Mouse (Mus musculus) B cell, adult 2 months (primary cell): ENCODE results near the gene Boc.

Experiments
- DNase-seq, 2 experiments: peaks; one replicate each; pipeline ENCODE4 v3.0.0; 2022

The Boc gene

DNA sequence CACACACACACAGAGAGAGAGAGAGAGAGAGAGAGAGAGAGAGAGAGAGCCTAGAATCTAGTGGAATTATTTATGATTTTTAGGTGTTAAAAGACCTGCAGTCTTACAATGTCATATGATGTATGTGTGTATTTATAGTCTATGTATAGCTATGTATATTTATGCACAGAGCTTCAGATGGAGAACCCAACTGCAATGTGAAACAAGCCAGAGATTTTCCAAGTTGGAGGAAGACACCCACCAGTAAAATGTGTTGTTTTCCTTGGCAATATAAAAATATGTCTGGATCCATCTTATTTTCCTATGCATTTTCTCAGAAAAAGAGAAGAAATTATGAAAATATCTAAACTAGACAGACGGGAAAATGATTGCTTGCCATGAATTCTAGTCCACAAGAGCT is 32.7 kb downstream of the Boc start:
- DNase-seq, result no peak

DNA sequence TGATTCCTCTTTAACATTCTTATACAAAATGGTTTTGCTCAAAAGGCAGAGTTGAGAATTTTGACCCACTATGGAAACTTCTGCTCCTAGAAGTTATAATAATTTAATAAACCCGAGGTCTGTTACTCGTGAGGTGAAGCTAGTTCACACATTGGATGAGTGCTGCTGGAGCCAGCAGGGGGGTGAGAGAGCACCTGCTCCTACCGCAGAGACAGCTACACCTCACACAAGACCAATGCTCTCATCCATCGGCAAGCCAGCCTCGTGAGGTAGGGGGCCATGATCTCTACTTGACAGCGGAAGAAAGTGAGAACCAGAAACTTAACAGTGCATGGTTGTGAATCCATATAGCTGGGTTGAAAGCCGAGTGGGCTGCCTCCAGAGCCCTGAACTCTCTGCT is 35.1 kb downstream of the Boc start:
- no peak for DNase-seq

DNA sequence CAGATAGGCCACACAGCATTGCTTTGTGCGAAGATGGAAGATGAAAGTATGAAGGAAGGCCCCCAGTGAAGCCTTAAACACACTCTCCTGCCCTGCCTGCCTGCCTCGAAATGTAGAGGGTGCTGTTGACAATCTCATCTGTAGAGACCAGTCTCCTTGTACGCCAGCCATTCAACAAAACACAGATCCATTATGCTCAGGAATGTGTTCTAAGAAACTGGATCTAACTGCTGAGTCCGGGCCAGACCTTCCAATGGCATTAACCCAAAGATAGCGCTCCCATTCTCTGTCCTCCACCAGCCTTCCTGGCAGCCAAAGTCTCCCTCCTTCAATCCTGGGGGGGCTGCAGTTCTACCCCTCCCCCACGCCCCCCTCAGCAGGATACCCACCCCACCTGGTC is 42.2 kb downstream of the Boc start:
- no peak for DNase-seq

DNA sequence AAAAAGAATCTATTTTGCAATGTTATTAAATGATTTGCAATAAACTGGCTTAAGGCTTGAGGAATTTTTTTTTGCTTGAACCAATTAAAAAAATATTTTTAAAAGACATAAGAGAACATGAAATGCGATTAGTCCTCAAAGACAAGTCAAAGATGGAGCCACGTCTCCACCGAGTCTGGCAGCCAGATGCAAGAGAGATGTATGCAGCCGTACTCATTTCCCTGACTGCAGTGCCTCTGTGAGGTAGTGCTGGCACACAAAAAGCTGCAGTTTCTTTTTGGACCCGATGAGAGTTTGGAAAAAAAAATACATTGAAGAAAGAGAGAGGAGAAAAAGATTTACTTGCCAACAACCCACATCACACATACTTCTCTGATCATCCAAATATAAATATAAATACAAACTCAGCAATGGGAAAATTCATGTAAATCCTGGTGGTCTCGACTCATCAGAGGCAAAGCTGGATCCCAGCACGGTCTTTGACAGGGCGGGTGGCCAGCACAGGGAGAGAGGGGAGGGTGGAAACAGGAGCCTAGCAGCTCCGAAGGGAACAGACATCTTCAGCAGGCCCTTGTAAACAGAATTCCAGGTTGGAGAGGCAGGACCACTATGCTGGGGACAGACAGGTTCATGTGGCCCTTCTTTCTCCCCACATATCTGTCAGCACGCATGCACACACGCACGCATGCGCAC is 48.0 kb downstream of the Boc start:
- no peak for DNase-seq

DNA sequence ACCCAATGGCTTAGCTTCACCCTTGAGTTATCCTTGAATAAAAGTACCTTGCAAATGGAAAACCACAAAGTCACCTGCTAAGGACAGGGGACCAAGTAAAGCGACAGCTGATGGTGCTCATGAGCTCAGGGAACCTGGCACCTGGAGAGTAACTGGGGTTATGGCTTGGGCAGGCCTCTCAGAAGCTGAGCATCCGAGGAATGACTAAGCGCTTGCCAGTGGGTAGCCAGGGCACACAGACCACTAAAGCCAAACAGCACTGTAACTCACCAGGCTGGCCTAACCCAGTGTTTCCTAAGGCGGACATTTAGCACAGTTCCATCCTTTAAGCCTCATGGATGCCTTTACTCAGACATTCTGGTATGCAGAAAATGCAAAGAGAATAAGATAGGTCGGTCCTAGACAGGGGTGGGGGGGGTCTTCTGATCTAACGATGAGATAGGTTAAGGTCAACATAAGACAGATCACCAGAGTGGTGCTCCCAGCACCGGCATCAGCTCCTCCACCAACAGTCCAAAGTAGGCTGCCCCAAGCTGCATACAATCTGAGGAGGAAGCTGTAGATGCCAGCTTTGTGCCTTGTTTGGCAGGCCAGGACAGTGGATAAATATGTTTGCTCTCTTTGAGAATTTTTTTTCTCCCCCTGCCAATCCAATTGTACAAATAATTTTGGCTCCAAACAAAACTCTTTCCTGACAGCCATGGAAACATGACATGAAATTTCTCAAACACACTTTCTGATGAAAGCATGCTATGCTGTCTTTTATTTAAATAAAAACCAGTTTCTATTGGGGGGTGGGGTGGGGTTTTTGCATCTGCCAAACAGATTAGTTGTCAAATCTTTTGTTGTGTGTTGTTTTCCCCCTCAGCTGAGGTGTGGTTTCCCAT is 49.0 kb downstream of the Boc start:
- no peak for DNase-seq

DNA sequence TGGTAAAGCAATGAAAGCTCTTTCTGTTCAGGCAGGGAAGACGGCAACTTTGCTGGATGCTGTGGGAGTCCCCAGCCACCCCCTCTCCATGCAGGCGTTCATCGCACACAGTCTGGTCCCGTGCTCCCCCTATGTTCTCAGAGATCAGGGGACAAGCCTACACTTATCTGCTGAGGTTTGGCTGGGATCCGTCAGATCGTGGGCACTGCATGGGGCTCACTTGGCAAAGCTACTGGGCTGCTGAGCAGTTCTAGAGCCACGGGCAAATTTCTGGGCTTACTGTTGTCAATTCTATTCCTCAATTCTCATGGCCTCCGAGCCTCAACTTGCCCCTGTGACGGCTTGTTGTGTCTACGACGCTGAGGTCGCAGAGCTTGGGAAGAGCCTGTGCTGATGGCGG is 49.9 kb downstream of the Boc start:
- no peak for DNase-seq

- DNase-seq, result no peak
Observed at GRCm38 (mm10) chr16:44508025-44508424, 50.7 kb downstream of the Boc start.

GRCm38 (mm10) chr16:44507027-44507929 is 51.4 kb downstream of the Boc start:
- DNase-seq, result no peak

GRCm38 (mm10) chr16:44505243-44505642 is 53.5 kb downstream of the Boc start:
- DNase-seq, result no peak

- DNase-seq, result no peak
Observed at GRCm38 (mm10) chr16:44502895-44503575, 55.7 kb downstream of the Boc start.

DNA sequence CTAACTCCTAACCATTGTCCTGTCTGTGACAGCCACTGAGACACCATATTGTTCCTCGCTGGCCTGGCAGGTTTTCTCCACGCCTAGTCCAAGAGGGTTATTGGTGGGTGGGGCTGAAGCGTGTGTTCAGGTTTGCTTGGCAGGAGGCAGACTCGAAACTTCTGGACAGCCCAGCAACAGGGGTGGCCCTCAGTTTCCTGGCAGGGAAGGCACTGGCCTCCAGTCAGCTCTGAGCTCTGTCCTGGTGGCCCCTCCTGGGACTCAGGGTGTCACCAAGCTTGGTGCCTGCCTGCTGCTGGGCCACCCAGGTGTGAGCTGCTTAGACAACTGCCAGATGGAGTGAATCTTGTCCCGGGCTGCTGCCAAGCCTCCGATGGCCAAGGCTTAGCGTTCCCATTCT is 56.4 kb downstream of the Boc start:
- DNase-seq, result no peak

- DNase-seq, result no peak
Observed at GRCm38 (mm10) chr16:44501783-44502182, 56.9 kb downstream of the Boc start.

DNA sequence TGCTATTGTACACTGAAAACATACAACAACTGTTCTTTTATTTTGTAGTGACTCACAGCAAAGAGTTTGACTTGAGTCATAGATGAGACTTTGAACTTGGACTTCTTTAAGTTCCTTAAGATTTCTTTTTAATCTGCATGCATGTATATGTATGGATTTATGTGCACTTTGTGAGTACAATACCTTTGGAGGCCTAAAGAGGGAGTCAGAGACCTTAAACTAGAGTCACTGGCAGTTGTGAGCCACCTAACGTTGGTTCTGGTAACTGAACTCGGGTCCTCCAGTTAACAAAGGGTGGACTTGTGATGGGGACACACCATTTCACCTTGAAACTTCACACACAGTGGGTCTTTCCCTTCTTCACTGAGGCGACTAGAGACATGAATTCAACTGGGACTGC is 60.2 kb downstream of the Boc start:
- DNase-seq, result no peak

- DNase-seq, result no peak
Observed at GRCm38 (mm10) chr16:44496971-44497464, 61.7 kb downstream of the Boc start.

DNA sequence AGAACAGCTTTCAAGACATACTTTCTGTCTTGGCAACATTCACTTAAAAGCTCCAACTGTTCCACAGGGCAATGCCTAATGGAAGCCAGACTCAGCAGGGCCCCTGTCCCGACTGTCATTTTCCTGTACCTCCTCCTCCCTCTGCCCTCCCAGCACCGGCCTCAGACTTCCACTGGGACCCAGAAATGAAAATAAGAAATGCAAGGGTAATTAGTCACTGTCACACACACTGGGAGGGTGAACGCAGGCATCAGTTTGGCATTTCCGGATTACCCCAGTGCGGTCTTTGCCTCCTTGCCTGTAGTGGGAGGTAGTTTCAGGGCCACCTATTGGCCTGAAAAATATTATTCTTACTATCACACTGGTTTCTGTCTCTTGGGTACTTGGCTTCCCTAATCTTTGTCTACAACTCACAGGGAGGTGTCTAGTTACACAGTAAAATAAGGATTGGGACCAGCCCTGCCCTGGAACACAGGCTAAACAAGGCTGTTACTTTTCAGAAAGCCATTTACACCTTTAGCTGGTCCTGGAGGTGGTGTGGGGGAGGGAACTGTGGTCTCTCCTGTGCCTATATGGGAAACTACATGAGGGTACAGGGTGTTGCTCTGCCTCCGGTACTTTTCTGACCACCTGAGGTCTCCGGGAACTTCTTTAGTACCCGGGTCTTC is 64.1 kb downstream of the Boc start:
- DNase-seq, result no peak

DNA sequence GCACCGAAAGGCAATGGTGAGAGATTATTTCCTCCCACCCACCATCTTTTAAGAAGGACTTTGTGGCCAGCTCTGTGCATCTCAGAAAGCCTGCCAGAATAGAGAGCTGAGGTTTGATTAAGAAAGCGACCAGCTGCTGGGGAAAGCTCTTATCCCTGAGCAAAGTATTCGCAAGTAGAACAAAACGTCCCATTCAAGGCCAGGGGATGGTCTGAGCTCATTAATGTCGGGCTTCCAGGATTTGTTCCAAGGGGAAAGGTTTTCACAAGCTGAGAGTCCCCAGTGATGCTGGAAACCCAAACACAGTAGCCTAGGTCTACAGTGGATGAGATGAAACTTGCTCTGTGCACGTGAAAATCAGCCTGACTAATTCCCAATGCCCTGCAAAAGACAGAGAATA is 64.8 kb downstream of the Boc start:
- no peak for DNase-seq

- no peak for DNase-seq
Observed at GRCm38 (mm10) chr16:44492706-44493105, 66.0 kb downstream of the Boc start.

DNA sequence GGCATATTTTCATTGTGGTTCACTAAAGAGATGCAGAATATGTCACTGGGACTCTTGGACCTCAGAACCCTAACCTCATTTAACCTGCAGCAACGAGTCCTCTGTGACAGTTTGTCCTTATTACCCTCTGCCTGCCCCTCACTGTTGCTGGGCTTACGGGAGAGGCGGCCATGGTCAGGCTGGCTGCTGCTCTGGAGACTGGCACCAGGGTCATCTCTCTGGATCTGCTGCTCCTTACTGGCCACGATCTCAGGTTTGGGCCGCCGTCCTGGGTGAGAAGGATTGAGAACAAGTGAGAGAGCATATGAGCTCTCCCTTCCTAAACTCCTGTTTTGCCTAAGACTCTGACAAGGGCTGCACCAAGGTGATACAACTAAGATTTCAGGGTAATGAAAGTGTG is 66.5 kb downstream of the Boc start:
- no peak for DNase-seq

GRCm38 (mm10) chr16:44491051-44491450 is 67.6 kb downstream of the Boc start:
- DNase-seq, result no peak

DNA sequence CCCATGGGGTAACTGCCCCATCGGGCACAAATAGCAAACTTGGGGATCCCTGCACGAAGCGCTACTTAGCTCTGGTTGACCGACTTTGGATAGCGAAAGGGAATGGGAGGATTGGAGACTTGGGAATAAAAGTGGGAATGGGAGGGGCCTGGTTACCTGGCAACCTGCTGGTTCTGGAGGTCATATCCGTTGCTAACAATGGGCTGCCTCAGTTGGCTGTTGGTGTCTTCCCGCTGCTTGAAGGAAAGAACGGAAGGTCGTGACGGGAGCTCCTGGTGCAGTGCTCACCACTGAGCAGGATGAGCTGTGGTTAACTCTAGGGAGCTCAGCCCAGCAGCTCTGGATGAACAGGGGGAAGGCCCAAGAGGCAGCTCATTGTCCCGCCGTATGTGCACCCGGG is 71.5 kb downstream of the Boc start:
- no peak for DNase-seq

DNA sequence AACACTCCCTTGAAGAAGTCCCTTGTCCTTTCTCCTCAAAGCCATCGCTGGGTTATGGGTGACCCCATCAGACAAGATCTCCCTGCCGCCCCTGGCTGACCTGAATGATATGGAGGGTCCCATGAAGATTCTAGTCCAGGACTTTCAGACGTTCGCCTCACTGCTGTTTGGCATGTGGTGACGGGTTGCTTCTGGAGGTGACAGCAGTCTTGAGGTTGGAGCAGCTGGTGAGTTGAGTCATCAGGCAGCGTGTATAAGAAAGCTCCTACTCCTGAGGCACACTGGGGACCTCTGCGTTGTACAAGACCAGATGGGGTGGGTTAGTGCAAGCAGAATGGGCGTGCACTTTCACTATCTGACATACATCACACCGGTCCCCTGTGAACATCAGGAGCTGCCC is 72.1 kb downstream of the Boc start:
- DNase-seq, result no peak

DNA sequence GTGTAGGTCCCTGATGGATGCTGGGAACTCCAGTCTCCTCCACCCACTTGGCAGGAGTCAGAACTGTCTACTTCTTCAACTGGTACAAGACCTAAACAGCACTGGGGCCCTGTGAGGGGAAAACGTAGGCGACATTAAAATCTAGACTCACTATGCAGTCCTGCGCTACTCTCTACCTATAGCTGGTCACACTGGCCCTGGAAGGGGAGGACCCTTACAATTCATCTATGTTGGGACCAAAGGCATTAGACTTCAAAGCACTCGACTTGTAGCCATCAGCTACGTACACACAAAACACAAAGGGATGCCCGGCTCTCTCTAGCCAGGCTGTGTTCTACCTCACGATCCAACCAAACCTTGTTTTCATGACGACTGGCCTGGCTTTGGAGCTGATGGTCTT is 73.0 kb downstream of the Boc start:
- DNase-seq, result no peak
